Mouse (Mus musculus) left cerebral cortex, adult 18-20 months (tissue): ENCODE results near the gene 1700037H04Rik. TPM values are rescaled to one million over a fixed set of nuclear protein-coding genes. Genes with fewer than 3 reads are reported as not detected.
"Not testable (repeated sequence)": the region's sequence is repeated elsewhere in the genome, so short reads cannot be mapped to it uniquely, and the experiment has no call there.

ENCODE experiments used
- DNase-seq, 2 experiments: peaks; one replicate each; pipeline ENCODE4 v3.0.0; 2021 to 2022; ENCODE audit warnings: low spot score in 2 of 2, mixed read lengths in 1 of 2
- total RNA-seq, 2 experiments: library from RNA; stranded (reverse); gene quantifications; 2 replicates each; pipeline ENCODE4 v1.2.3; 2021

1700037H04Rik gene
- total RNA-seq, 2 experiments from 2014 or later: 69.3 to 85.6 TPM

DNA sequence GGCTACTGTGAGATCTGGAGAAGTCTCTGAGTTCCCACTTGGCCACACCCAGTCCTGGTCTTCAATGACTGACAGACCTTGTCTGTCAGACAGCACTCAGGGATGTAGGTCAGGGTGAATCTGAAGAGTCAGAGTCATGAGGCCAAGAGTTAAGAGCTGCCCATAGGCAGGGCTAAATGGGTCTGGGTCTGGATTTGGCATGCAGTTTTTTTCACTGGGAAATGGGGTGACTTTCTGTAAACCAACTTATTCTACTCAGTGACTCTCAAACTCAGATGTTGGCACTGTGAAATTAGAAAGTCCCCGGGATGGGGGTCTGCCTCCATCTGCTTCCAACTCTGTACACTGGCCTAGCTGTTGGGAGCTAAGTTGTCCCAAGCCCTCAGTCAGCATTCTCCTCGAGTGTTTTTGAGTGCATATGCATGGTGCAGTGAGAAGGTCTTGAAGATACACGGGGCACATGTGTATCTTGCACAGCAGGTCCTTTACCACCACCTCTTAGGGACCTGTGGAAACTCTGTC is 31.2 kb downstream of the 1700037H04Rik start:
- no peak for DNase-seq

DNA sequence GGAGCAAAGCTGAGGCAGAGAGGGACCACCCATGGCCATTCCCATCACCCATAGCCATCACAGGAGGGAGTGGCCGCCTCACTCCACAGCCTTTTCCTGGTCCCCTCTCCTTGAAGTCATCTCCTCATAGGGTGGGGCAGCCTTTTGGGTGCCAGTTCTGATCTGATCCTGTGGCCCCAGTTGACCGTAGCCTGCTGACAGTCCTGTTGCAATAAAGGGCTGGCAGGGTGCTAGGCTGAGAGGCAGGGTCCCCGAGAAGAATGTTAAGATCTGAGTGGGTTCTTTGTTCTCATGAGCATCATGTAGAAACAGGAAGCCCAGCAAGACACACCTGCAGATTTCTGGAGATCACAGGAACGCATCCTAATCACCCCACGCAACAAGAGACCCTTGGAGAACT is 31.7 kb downstream of the 1700037H04Rik start:
- DNase-seq: no peak

DNA sequence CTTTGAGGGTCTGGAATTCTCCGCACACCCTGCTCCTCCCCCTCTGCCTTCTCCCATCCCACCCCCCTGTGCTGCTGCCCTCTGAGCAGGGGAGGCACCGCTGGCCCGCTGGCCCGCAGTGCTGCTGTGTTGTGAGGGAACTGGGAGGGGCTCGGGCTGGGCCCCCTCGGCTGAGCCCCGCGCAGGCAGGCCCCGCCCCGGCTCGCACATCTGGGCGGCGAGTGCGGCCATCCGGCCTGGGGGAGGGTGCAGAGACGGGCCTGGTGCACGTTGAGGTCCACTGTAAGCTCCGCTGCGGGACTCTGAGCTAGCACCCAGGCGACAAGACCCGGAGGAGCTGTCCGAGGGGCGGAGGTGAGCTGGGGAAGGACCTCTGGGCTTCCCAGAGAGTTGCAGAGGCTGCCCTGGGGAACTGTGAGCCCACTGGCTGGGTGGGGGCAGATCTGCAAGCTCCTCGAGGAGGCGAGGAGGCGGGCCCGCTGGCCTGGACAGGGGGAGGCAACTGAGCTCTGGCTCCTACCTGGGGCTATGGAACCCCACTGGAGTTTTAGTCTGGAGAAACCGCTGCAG is 32.6 kb downstream of the 1700037H04Rik start, which contains the start of gene Hspa12b:
Hspa12b (plus strand) TSS at position 120 of the 570 bp plus-strand sequence.
- no peak for DNase-seq

DNA sequence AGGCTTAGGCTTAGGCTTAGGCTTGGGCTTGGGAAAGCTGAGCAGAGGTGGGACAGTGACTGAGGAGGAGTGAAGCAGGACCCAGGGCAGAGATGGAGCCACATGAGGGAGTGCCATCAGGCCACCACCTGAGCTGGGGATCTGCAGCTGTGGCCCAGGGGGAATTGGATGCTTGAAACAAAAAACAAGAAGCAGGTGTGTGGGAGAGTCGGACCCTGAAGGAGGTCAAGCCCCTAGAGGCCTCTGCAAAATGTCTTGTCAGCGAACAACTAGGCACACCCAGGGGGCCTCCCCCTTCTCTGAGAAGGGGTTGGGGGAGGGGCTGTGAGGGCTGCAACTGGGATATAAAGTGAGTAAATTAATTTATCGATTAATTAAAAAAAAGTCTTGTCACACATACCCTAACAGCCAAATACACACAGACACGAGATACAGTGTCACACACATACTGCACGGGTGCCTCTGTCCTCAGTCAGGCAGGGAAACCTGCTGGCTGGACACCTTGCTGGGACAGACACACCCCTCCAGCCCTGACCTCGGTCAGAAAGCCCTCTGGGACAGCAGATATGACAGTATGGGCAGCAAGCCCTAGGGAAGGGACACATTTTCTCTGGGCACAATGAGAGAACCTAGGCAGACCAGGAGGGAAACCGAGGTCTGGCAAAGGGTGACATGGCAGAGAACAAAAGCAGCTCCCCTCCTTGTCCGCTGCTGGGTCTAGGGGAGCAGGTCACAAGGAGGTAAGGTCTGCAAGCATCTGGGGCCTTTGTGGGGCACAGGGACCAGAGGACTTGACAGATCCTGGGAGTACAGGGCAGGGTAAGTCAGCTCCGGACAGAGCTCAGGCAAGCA is 33.7 kb downstream of the 1700037H04Rik start:
- DNase-seq: no peak

DNA sequence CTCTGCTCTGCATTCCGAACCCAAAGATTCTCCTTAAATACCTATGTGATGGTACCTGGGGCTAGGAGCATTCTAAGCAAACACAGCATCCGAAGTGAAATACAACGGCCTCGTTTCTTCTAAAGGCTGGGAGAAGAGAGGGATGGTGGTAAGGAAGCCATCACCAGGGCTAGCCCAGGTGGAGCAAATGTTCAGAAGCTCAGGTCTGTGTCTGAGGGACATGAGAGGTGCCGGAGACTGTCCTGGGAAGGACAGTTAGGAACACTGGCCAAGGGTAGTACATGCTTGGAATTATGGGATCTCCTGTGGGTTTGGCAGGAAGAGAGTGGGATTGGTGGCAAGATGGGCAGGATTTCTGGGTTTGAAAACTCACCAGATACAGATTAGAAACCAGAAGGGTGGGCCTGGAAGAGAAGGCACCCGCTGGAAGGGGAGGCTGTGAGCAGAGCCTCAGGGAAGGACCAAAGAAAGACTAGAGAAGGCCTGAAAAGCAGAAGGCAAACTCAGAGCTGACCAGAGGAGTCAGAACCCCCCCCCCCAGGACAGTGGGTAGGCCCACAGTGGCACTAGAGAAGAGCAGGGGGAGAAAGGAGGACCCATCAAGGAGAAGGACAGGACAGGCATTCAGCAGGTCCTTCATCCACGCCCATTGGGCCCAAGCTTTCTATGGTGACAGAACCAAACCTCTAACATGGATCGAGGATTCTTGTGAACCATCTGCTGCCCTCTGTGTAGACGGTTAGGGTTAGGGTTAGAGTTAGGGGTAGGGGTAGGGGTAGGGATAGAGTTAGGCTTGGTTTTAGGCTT is 34.5 kb downstream of the 1700037H04Rik start:
- no peak for DNase-seq

DNA sequence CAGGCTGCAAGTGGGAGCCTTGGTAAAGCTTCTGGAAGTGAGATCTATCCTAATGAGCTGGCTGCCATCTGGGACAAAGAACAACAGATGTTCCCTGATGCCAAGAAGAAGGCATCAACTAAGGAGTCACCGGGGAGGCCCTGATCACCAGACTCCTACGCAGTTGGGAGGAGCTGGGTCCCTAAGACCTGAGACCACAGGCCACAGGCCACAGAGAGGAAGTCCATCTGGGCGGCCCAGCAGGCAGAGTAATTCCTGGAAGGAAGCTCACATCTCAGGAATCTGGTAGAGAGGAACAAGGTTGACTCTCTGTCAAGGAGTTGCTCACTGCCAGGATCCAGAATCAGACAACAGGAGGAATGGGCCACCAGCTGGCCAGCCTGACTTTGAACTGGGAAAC is 35.7 kb downstream of the 1700037H04Rik start:
- DNase-seq: no peak

DNA sequence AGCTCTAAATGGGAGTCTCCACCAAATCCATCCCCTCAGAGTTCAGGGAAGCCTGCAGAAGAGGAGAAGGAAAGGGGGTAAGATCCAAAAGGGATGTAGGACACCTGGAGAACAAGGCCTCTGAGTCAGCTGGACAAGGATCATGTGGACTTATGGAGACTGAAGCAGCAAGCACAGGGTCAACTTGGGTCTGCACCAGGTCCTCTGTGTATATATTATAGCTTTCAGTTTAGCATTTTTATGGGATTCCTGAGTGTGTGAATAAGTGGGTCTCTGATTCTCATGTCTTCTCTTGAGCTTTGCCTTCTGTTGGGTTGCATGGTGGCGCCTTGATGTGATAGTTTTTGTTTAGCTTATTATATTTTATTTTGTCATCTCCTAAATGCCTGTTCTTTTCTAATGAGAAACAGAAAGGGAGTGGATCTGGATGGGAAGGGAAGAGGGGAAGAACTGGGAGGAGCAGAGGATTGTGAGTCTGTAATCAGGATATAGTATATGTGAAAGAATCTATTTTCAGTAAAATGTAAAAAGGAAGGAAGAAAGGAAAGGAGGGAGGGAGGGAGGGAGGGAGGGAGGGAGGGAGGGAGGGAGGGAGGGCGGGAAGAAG is 40.8 kb downstream of the 1700037H04Rik start:
- no peak for DNase-seq

DNA sequence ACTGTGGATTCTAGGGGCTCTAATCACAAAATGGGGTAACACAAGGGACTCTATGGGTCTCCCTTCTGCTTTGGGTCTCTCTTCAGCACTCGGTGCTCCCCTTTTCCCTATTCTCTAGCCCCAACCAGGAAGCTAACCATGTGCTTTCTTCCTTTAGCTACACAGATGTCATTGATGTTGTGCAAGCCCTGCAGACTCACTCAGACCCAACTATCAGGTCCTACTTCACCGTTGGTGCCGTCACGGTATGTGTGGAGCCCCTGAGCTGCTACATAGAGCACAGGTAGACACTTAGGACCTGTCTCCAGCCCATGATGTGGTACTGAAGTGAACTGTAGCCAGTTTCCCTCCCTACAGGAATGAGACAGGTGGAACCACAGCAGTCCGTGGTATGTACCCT is 53.9 kb downstream of the 1700037H04Rik start:
- no peak for DNase-seq

DNA sequence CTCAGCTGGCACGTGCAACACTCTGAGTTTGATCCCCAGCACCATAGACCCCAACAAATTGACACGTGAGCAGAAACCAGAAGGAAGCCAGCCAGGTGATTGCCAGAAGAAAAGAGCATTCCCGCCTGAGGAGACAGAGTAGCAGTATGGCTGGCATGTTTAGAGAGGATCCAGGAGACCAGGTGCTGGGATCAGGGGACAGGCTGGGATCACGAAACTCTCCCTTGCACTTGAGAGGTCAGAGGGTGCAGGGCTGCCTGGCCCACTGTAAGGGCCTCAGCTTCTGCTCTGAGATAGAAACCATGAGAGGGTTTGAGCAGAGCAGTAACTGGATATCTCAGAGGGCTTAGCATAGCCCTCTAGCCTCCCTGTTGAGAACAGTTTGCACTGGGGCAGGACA is 54.8 kb downstream of the 1700037H04Rik start:
- DNase-seq: not testable (repeated sequence)

DNA sequence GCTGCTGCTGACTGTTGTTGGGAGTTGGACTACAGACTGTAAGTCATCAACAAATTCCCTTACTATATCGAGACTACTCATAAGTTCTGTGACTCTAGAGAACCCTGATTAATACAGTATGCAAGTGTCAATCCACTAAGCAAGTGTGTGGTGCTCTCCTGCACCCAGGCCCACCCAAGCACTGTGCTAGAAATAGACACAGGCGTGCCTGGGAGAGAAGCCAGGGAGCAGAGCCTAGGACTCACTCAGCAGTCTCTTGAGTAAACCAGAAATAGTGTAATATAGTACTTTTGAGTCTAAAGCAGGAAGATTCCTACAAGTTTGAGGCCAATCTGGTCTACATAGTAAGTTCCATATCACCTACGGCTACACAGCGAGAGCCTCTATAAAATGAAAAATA is 55.9 kb downstream of the 1700037H04Rik start:
- DNase-seq: peak in 1 of 2 experiments; percentile 35

DNA sequence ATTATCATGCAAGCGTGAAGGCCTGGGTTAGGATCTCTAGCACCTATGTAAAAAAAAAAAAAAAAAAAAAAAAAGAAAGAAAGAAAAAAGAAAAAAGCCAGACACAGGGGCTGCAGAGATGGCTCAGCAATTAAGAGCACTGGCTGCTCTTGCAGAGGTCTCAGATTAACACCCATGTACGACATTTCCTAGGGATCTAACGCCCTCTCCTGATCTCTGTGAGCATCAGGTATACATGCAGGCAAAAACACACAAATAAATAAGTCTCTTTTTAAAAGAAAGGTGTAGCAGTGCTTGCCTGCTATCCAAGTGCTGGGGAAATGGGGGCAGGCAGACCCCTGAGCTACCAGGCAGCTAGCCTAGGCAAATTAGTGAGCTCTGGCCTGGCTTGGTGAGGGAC is 58.4 kb downstream of the 1700037H04Rik start:
- no peak for DNase-seq

DNA sequence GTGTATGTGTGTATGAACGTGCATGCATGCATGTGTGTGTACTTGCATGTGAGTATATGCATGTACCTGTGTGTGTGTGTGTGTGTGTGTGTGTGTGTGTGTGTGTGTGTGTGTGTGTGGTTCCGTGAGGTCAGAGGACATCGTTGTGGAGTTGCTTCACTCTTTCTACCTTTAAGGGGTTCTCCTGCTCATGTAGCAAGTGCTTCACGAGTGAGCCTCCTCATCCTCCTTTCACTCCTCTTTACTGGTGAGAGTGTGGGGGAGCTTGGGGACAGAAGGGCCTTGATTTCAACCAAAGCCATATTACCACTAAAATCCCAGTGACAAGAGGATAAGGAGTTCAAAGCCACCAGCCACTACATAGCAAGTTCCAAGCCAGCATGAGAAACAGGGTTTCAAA is 62.8 kb downstream of the 1700037H04Rik start:
- no peak for DNase-seq

Other genes with a start within 250 kb of the 1700037H04Rik start
- gene Gfra4, start 117.0 kb downstream of the 1700037H04Rik start, total RNA-seq: 10 to 100 TPM; 53.4 to 58.4 TPM
- 10 to 100 TPM in 1 of 2 experiments, 1 to 10 TPM in 1; 6.4 to 12.4 TPM for gene Adam33, start 96.3 kb downstream of the 1700037H04Rik start, total RNA-seq
- under 1 TPM; 0.53 to 0.80 TPM for gene Siglec1, start 73.3 kb downstream of the 1700037H04Rik start, total RNA-seq
- gene Hspa12b, start 32.8 kb downstream of the 1700037H04Rik start, total RNA-seq: 10 to 100 TPM in 1 of 2 experiments, 1 to 10 TPM in 1; 8.4 to 10.2 TPM
- gene Gm11037, start 26.6 kb downstream of the 1700037H04Rik start, total RNA-seq: not detected
- gene Cenpb, start 20.0 kb upstream of the 1700037H04Rik start, total RNA-seq: 10 to 100 TPM; 64.2 to 64.3 TPM
- gene Cdc25b, start 26.9 kb upstream of the 1700037H04Rik start, total RNA-seq: 10 to 100 TPM; 15.2 to 21.6 TPM
- 1 to 10 TPM; 7.6 to 9.2 TPM for gene Spef1, start 27.2 kb upstream of the 1700037H04Rik start, total RNA-seq
- 10 to 100 TPM; 23.1 to 25.1 TPM for gene Ap5s1, start 47.0 kb upstream of the 1700037H04Rik start, total RNA-seq
- gene Mavs, start 74.0 kb upstream of the 1700037H04Rik start, total RNA-seq: 1 to 10 TPM; 5.9 to 6.3 TPM
- 10 to 100 TPM; 64.8 to 65.1 TPM for gene Pank2, start 102.4 kb upstream of the 1700037H04Rik start, total RNA-seq
- 10 to 100 TPM; 40.7 to 41.8 TPM for gene Rnf24, start 192.8 kb upstream of the 1700037H04Rik start, total RNA-seq